Mouse (Mus musculus) intestine, embryonic 16.5 days (tissue): ENCODE results near the gene Exoc4. TPM values are rescaled to one million over a fixed set of nuclear protein-coding genes. Genes with fewer than 3 reads are reported as not detected.

ENCODE experiments used
- ATAC-seq: fragments of 200-750 bp; cut with Nextera tagmentation; 2 replicates; pipeline ENCODE4 v1.8.0; 2017; ENCODE audit warnings: moderate TSS enrichment, moderate library complexity
- H3K27ac ChIP-seq: fragments of 300-500 bp; sonication (generic); 2 replicates; pipeline ENCODE4 v1.5.1; 2014; ENCODE audit warnings: mild to moderate bottlenecking, low read length
- H3K27me3 ChIP-seq: fragments of 300-500 bp; sonication (generic); replicated peaks from 2 replicates; pipeline ENCODE4 v1.6.1; 2014; ENCODE audit warnings: low read length, control low read depth, mixed read lengths; ENCODE audit not compliant: control insufficient read depth, insufficient read depth
- H3K36me3 ChIP-seq: fragments of 300-500 bp; sonication (generic); 2 replicates; pipeline ENCODE4 v1.6.1; 2014; ENCODE audit warnings: low read length, control low read depth; ENCODE audit not compliant: control insufficient read depth, insufficient read depth
- H3K4me1 ChIP-seq: fragments of 300-500 bp; sonication (generic); 2 replicates; pipeline ENCODE4 v1.6.1; 2014; ENCODE audit warnings: low read length, control low read depth, mixed read lengths; ENCODE audit not compliant: control insufficient read depth, insufficient read depth
- H3K4me2 ChIP-seq: fragments of 300-500 bp; sonication (generic); 2 replicates; pipeline ENCODE4 v1.6.1; 2014; ENCODE audit warnings: low read depth, low read length, control low read depth
- H3K4me3 ChIP-seq: fragments of 300-500 bp; sonication (generic); 2 replicates; pipeline ENCODE4 v1.5.1; 2014; ENCODE audit warnings: mild to moderate bottlenecking, low read length
- H3K9ac ChIP-seq: fragments of 300-500 bp; sonication (generic); 2 replicates; pipeline ENCODE4 v1.6.1; 2014; ENCODE audit warnings: low read depth, low read length
- H3K9me3 ChIP-seq: fragments of 300-500 bp; sonication (generic); 2 replicates; pipeline ENCODE4 v1.6.1; 2016; ENCODE audit warnings: low read length, control low read depth; ENCODE audit not compliant: control insufficient read depth
- WGBS: fragments of 180-500 bp; shearing (Covaris S2); extraction: QIAGEN DNeasy Blood & Tissue Kit; methylation state at CpG from one replicate; pipeline ENCODE4 v1.1.7; 2014; 5-methylcytosine and 5-hydroxymethylcytosine counted together
- polyA plus RNA-seq: library from polyadenylated mRNA; unstranded; fragments of >200 nt; fragmentation: Nextera tagmentation; extraction: Ambion mirVana; gene quantifications from 2 replicates; pipeline ENCODE4 v1.2.1, GENCODE M21; 2015

Gene Exoc4
- polyA plus RNA-seq, 1 experiment from 2014 or later: 24.1 TPM

- WGBS: 91% methylated on average over 3 of the region's 3 CpGs
These were observed 582.4 kb downstream of the Exoc4 start for GRCm38 (mm10) chr6:33831276-33831675.

GRCm38 (mm10) chr6:33832978-33833377 lies 584.1 kb downstream of the Exoc4 start:
- ATAC-seq: no peak
- no peaks in the 10 kb centered on the region for H3K4me1 ChIP-seq

More at GRCm38 (mm10) chr6:33831276-33831675, 582.4 kb downstream of the Exoc4 start:
- no peak overlapping the region for H3K27ac ChIP-seq
- H3K36me3 ChIP-seq: no peaks in the 10 kb centered on the region
- H3K9ac ChIP-seq: no peak overlapping the region
- H3K4me3 ChIP-seq: no peak overlapping the region
- H3K9me3 ChIP-seq: no peaks in the 10 kb centered on the region
- no peak overlapping the region for H3K4me2 ChIP-seq
- H3K4me1 ChIP-seq: no peaks in the 10 kb centered on the region
- no peak for ATAC-seq
- no peaks in the 10 kb centered on the region for H3K27me3 ChIP-seq

GRCm38 (mm10) chr6:33836048-33836780 lies 587.3 kb downstream of the Exoc4 start:
- H3K27me3 ChIP-seq: no peaks in the 10 kb centered on the region
- ATAC-seq: no peak

More at GRCm38 (mm10) chr6:33832978-33833377, 584.1 kb downstream of the Exoc4 start:
- Histone ChIP-seq H3K9ac (no peak overlapping the region), H3K4me3 (no peak overlapping the region), H3K27ac (no peak overlapping the region), H3K4me2 (no peak overlapping the region), H3K9me3 (no peaks in the 10 kb centered on the region), H3K27me3 (no peaks in the 10 kb centered on the region), H3K36me3 (no peaks in the 10 kb centered on the region)
- 76% methylated on average over 4 of the region's 4 CpGs for WGBS

GRCm38 (mm10) chr6:33842901-33843300 lies 594.0 kb downstream of the Exoc4 start:
- H3K9ac ChIP-seq: no peak overlapping the region
- no peaks in the 10 kb centered on the region for H3K4me1 ChIP-seq
- no peak for ATAC-seq
- no peaks in the 10 kb centered on the region for H3K27me3 ChIP-seq
- 70% methylated on average over 1 of the region's 1 CpGs for WGBS
- H3K36me3 ChIP-seq: no peaks in the 10 kb centered on the region
- no peak overlapping the region for H3K4me3 ChIP-seq
- H3K9me3 ChIP-seq: no peaks in the 10 kb centered on the region
- H3K4me2 ChIP-seq: no peak overlapping the region
- H3K27ac ChIP-seq: no peak overlapping the region

More at GRCm38 (mm10) chr6:33836048-33836780, 587.3 kb downstream of the Exoc4 start:
- no peak overlapping the region for H3K9ac ChIP-seq
- H3K4me1 ChIP-seq: no peaks in the 10 kb centered on the region
- H3K36me3 ChIP-seq: no peaks in the 10 kb centered on the region
- H3K9me3 ChIP-seq: no peaks in the 10 kb centered on the region
- WGBS: 82% methylated on average over 3 of the region's 3 CpGs
- no peak overlapping the region for H3K4me3 ChIP-seq
- no peak overlapping the region for H3K4me2 ChIP-seq
- no peak overlapping the region for H3K27ac ChIP-seq

- no peak for ATAC-seq
- Histone ChIP-seq H3K9me3 (no peaks in the 10 kb centered on the region), H3K4me1 (no peaks in the 10 kb centered on the region), H3K27me3 (no peaks in the 10 kb centered on the region), H3K4me3 (no peak overlapping the region), H3K4me2 (no peak overlapping the region), H3K27ac (no peak overlapping the region), H3K36me3 (no peaks in the 10 kb centered on the region), H3K9ac (no peak overlapping the region)
- 82% methylated on average over 3 of the region's 3 CpGs for WGBS
These were observed 610.2 kb downstream of the Exoc4 start for GRCm38 (mm10) chr6:33859049-33859448.

- ATAC-seq: no peak
- Histone ChIP-seq H3K36me3 (no peaks in the 10 kb centered on the region), H3K9ac (no peak overlapping the region), H3K27me3 (no peaks in the 10 kb centered on the region), H3K4me1 (no peaks in the 10 kb centered on the region), H3K27ac (no peak overlapping the region), H3K4me3 (no peak overlapping the region), H3K4me2 (no peak overlapping the region), H3K9me3 (no peaks in the 10 kb centered on the region)
- 61% methylated on average over 3 of the region's 3 CpGs for WGBS
These were observed 616.9 kb downstream of the Exoc4 start for GRCm38 (mm10) chr6:33865752-33866151.

- no peak overlapping the region for H3K9ac ChIP-seq
- H3K9me3 ChIP-seq: no peaks in the 10 kb centered on the region
- H3K27ac ChIP-seq: no peak overlapping the region
- H3K27me3 ChIP-seq: no peaks in the 10 kb centered on the region
- 72% methylated on average over 3 of the region's 3 CpGs for WGBS
- no peaks in the 10 kb centered on the region for H3K36me3 ChIP-seq
- no peaks in the 10 kb centered on the region for H3K4me1 ChIP-seq
- ATAC-seq: no peak
- no peak overlapping the region for H3K4me3 ChIP-seq
- H3K4me2 ChIP-seq: no peak overlapping the region
These were observed 618.2 kb downstream of the Exoc4 start for GRCm38 (mm10) chr6:33866901-33867580.

- Histone ChIP-seq H3K9me3 (no peaks in the 10 kb centered on the region), H3K27ac (no peak overlapping the region), H3K4me1 (no peaks in the 10 kb centered on the region), H3K27me3 (no peaks in the 10 kb centered on the region), H3K4me3 (no peak overlapping the region), H3K36me3 (no peaks in the 10 kb centered on the region), H3K9ac (no peak overlapping the region), H3K4me2 (no peak overlapping the region)
- no peak for ATAC-seq
- 74% methylated on average over 3 of the region's 3 CpGs for WGBS
These were observed 620.4 kb downstream of the Exoc4 start for GRCm38 (mm10) chr6:33869251-33869650.

- no peak overlapping the region for H3K4me3 ChIP-seq
- no peak overlapping the region for H3K27ac ChIP-seq
- no peaks in the 10 kb centered on the region for H3K4me1 ChIP-seq
- ATAC-seq: no peak
- no peaks in the 10 kb centered on the region for H3K27me3 ChIP-seq
- no peak overlapping the region for H3K9ac ChIP-seq
- no peak overlapping the region for H3K4me2 ChIP-seq
- H3K9me3 ChIP-seq: no peaks in the 10 kb centered on the region
- 72% methylated on average over 9 of the region's 9 CpGs for WGBS
- no peaks in the 10 kb centered on the region for H3K36me3 ChIP-seq
These were observed 621.7 kb downstream of the Exoc4 start for GRCm38 (mm10) chr6:33870468-33871142.
